10 mouse cellular contexts compared by ENCODE assay signal in the genomic region with DNA sequence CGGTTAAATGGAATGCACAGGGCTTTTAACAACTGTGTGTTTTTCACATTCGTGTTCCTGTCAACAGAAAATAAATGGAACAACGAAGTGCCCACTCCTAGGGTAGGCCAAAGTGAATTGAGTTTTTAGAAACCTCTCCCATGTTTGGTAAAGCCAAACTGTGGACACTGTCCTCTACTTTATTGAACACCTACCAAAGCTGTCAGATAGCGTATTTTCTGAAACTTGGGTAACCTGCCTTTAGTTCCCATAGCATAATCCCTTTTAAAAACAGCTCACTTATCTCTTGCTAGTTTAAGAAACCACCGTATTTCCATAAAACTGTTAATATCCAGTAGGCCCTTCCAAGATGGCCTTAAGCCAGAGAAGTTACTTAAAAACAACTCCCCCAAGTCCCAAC. TPM values are rescaled to one million over a fixed set of nuclear protein-coding genes. Genes with fewer than 3 reads are reported as not detected.
DNase-seq lines count a peak whose midpoint lies in the region; ATAC-seq and TF ChIP-seq lines count a peak whose summit lies in the region.
"Had no signal": no experiment of that assay in that cellular context is flagged by ENCODE, and none has a peak within 500 bp of the region (broad histone marks: within the 10 kb centered on the region; RNA-seq: fewer than 3 reads in every experiment).

No protein-coding gene starts in this region.

- H3K27me3 ChIP-seq in kidney, embryonic 16.5 days (ENCODE audit: insufficient read depth, low read length): no peaks in the 10 kb centered on the region
- no peaks in the 10 kb centered on the region for H3K27me3 ChIP-seq in CH12.LX (replicated peaks)
- H3K27me3 ChIP-seq in limb, embryonic 14.5 days (ENCODE audit: control insufficient read depth, insufficient read depth, low read length): no peaks in the 10 kb centered on the region
- H3K27me3 ChIP-seq: hindbrain, embryonic 15.5 days; neural tube, embryonic 12.5 days had no signal

- H3K79me2 ChIP-seq in CH12.LX (replicated peaks; ENCODE audit: control insufficient read depth, extremely low read depth, insufficient read depth, poor library complexity, severe bottlenecking): peaks cover 7% of the 10 kb centered on the region

- TF ChIP-seq RAD21 in CH12.LX (IDR thresholded peaks at IDR 0.05; ENCODE audit: low read depth, low read length): no peak

- WGBS in kidney, embryonic 16.5 days: 90% methylated on average over 5 of the region's 5 CpGs
- WGBS in limb, embryonic 14.5 days: 81% methylated on average over 5 of the region's 5 CpGs

- H3K36me3 ChIP-seq in kidney, embryonic 16.5 days (ENCODE audit: insufficient read depth, low read length): peaks cover 32% of the 10 kb centered on the region
- peaks cover 30 to 65% of the 10 kb centered on the region in 2 experiments for H3K36me3 ChIP-seq in CH12.LX (replicated peaks in 1 of 2; ENCODE audit: control insufficient read depth in 1 of 2, insufficient read depth in 1 of 2, low read length in 1 of 2)
- peaks cover 37% of the 10 kb centered on the region for H3K36me3 ChIP-seq in limb, embryonic 14.5 days (ENCODE audit: control insufficient read depth, insufficient read depth, low read length)

- peaks cover 15% of the 10 kb centered on the region for H3K4me1 ChIP-seq in kidney, embryonic 16.5 days (ENCODE audit: insufficient read depth, low read length)
- H3K4me1 ChIP-seq in CH12.LX (ENCODE audit: control insufficient read depth in 1 of 2, insufficient read depth in 2 of 2): peaks cover 0 to 19% of the 10 kb centered on the region in 2 experiments; a peak in 2 of 4 replicates
- peaks cover 10% of the 10 kb centered on the region for H3K4me1 ChIP-seq in limb, embryonic 14.5 days (ENCODE audit: control insufficient read depth, insufficient read depth, low read length)

- TF ChIP-seq CTCF in CH12.LX (conservative IDR thresholded peaks at IDR 0.05 in 1 of 2, IDR thresholded peaks at IDR 0.05 in 1 of 2; ENCODE audit: low read depth in 2 of 2, low read length in 2 of 2): no peak

- peak overlapping the region; percentile 58 for H3K4me2 ChIP-seq in kidney, embryonic 16.5 days (replicated peaks; ENCODE audit: low read depth, low read length)
- H3K4me2 ChIP-seq in CH12.LX (ENCODE audit: insufficient read depth, low read depth, poor library complexity, severe bottlenecking): peak overlapping the region; percentile 2; the same call in 1 of the 2 replicates
- no peak overlapping the region; the same call in 1 of the 2 replicates for H3K4me2 ChIP-seq in limb, embryonic 14.5 days (replicated peaks; ENCODE audit: low read depth, low read length, severe bottlenecking)

- H3K9me3 ChIP-seq in kidney, embryonic 16.5 days (ENCODE audit: low read length): no peaks in the 10 kb centered on the region
- no peaks in the 10 kb centered on the region for H3K9me3 ChIP-seq in CH12.LX (replicated peaks; ENCODE audit: low read length)
- no peaks in the 10 kb centered on the region for H3K9me3 ChIP-seq in limb, embryonic 14.5 days (ENCODE audit: control insufficient read depth, low read length)
- H3K9me3 ChIP-seq: hindbrain, embryonic 15.5 days; neural tube, embryonic 12.5 days had no signal

- no peak for TF ChIP-seq POLR2A in CH12.LX (IDR thresholded peaks at IDR 0.05; ENCODE audit: low read depth, low read length)
- TF ChIP-seq POLR2A in limb, embryonic 14.5 days (IDR thresholded peaks at IDR 0.05; ENCODE audit: borderline replicate concordance, extremely low read depth, insufficient read depth, insufficient read length): no peak

- H3K4me3 ChIP-seq in kidney, embryonic 16.5 days (ENCODE audit: low read length): no peak overlapping the region
- H3K4me3 ChIP-seq in CH12.LX (replicated peaks in 1 of 3; ENCODE audit: low read depth in 2 of 3, low read length in 2 of 3, poor library complexity in 1 of 3): peak overlapping the region in 2 of 3 experiments; percentile 23 to 24
- H3K4me3 ChIP-seq in limb, embryonic 14.5 days (replicated peaks; ENCODE audit: low read length): peak overlapping the region; percentile 88; the same call in 1 of the 2 replicates

- H3K9ac ChIP-seq in kidney, embryonic 16.5 days (replicated peaks; ENCODE audit: low read length): no peak overlapping the region
- no peak overlapping the region; the same call in 1 of the 2 replicates for H3K9ac ChIP-seq in CH12.LX (ENCODE audit: insufficient read depth, low read depth)
- no peak overlapping the region for H3K9ac ChIP-seq in limb, embryonic 14.5 days (ENCODE audit: low read depth, low read length, severe bottlenecking)
- H3K9ac ChIP-seq: neural tube, embryonic 12.5 days had no signal

- in situ Hi-C loops in CH12.LX (cut with MboI; ENCODE audit: low pct_ligation_motif_present, low pct_unique_long_range_greater_than_20kb, low sequenced_read_pairs): loop anchor here (10.0 to 25.0 kb wide), 3 partner anchors 140 to 388 kb away; a partner anchor contains a TSS

- dilution Hi-C loops in CH12.LX (cut with MboI; ENCODE audit: extremely low pct_ligation_motif_present, extremely low pct_unique_long_range_greater_than_20kb, low sequenced_read_pairs): no loop called here

- no peak for TF ChIP-seq EP300 in CH12.LX (IDR thresholded peaks at IDR 0.05; ENCODE audit: low read length)

- no peak for ATAC-seq in kidney, embryonic 16.5 days (ENCODE audit: low FRiP score, low TSS enrichment)
- no peak for ATAC-seq in limb, embryonic 14.5 days (ENCODE audit: low FRiP score, low read depth)

- DNase-seq in kidney, adult 18-20 months: no peak
- DNase-seq in CH12.LX (ENCODE audit: extremely low read depth) (peak; percentile 13), NIH3T3 (ENCODE audit: low read depth) (peak; percentile 17)
- no peak for DNase-seq in limb, embryonic 14.5 days (ENCODE audit: low spot score)
- DNase-seq in cerebellum, adult 8-10 months: no peak
- no peak for DNase-seq in ovary, postnatal 14 days (ENCODE audit: low spot score)
- DNase-seq: adrenal gland, adult 2 months had no signal

- H3K27ac ChIP-seq in kidney, embryonic 16.5 days (ENCODE audit: low read length): 0 out of 2 replicates have a peak overlapping the region, but pooled peaks have one; percentile 43
- H3K27ac ChIP-seq in CH12.LX (ENCODE audit: insufficient read depth, low read depth): peak overlapping the region; percentile 49; the same call in 1 of the 2 replicates
- no peak overlapping the region for H3K27ac ChIP-seq in limb, embryonic 14.5 days (replicated peaks; ENCODE audit: low read depth, low read length)
- H3K27ac ChIP-seq: neural tube, embryonic 12.5 days had no signal

TF ChIP-seq in CH12.LX, 34 proteins besides CTCF, POLR2A, EP300 and RAD21:
- TF ChIP-seq MXI1 (IDR thresholded peaks at IDR 0.05; ENCODE audit: low read depth, low read length) (no peak), RCOR1 (conservative IDR thresholded peaks at IDR 0.05; ENCODE audit: low read depth, low read length) (no peak), MEF2A (IDR thresholded peaks at IDR 0.05; ENCODE audit: borderline replicate concordance, low read depth, low read length) (no peak), JUND (conservative IDR thresholded peaks at IDR 0.05; ENCODE audit: low read depth, low read length) (no peak), ELF1 (IDR thresholded peaks at IDR 0.05; ENCODE audit: low read depth, low read length) (no peak), SIN3A (IDR thresholded peaks at IDR 0.05; ENCODE audit: low read length) (no peak), MAZ (IDR thresholded peaks at IDR 0.05; ENCODE audit: low read depth, low read length) (no peak), ZKSCAN1 (IDR thresholded peaks at IDR 0.05; ENCODE audit: borderline replicate concordance, low read depth, low read length) (no peak), BHLHE40 (IDR thresholded peaks at IDR 0.05; ENCODE audit: low read depth, low read length) (no peak), NELFE (IDR thresholded peaks at IDR 0.05; ENCODE audit: low read depth, low read length) (no peak), TCF12 (IDR thresholded peaks at IDR 0.05; ENCODE audit: low read depth, low read length) (no peak), MYC (IDR thresholded peaks at IDR 0.05; ENCODE audit: low read depth, low read length) (no peak), CHD2 (IDR thresholded peaks at IDR 0.05; ENCODE audit: low read length) (no peak), GABPA (IDR thresholded peaks at IDR 0.05; ENCODE audit: insufficient replicate concordance, low read depth, low read length) (no peak), PAX5 (IDR thresholded peaks at IDR 0.05; ENCODE audit: low read length) (no peak), ZNF384 (IDR thresholded peaks at IDR 0.05; ENCODE audit: low read depth, low read length) (no peak), ETS1 (conservative IDR thresholded peaks at IDR 0.05; ENCODE audit: low read depth, low read length) (no peak)
TF ChIP-seq in CH12.LX: peak in this region for 0.

RNA-seq across cellular contexts. Expression of a gene that starts 0.9 kb away (rescaled TPM):
- 29.8 and 33.4 TPM in 2 replicates for polyA plus RNA-seq in kidney, embryonic 16.5 days (2015; fragmentation: Nextera tagmentation; extraction: Ambion mirVana)
- 23.7 and 26.7 TPM in 2 replicates for total RNA-seq in CH12.LX (2012; rRNA removed)
- 42.0 and 44.8 TPM in 2 replicates for total RNA-seq in CH12.LX (2014; rRNA removed)
- 36.3 and 40.8 TPM in 2 replicates for polyA plus RNA-seq in CH12.LX (2012; ENCODE audit: insufficient read length, low read depth)
- polyA plus RNA-seq in limb, embryonic 14.5 days (2012; rRNA removed): 28.6 and 35.4 TPM in 2 replicates
- 32.9 and 34.3 TPM in 2 replicates for polyA plus RNA-seq in limb, embryonic 14.5 days (2014; fragmentation: Nextera tagmentation; extraction: Ambion mirVana)

Comparison
In these comparisons a context has a peak if more than half of its experiments do, and no peak if none do; other contexts are left out.
1. DNase-seq: peak in CH12.LX (single experiment) and NIH3T3 (single experiment); none in kidney, adult 18-20 months (single experiment), limb, embryonic 14.5 days (single experiment), cerebellum, adult 8-10 months (single experiment) and ovary, postnatal 14 days (single experiment).